In the genomic region with DNA sequence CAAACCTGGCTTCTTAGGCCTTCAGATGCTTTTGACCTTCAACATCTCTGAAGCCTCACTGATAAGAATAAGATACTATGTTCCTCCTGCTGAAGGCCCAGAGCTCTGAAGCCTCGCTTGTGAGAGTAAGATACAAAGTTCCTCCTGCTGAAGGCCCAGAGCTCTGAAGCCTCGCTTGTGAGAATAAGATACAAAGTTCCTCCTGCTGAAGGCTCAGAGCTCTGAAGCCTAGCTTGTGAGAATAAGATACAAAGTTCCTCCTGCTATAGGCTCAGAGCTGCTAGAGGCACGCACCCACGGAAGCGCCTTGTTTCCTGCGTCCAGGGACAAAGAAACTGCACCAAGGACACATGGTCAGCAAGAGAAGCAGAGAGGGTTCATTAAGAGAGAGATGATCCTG, we compare ENCODE assay signal across 22 mouse cellular contexts. TPM values are rescaled to one million over a fixed set of nuclear protein-coding genes. Genes with fewer than 3 reads are reported as not detected.
DNase-seq lines count a peak whose midpoint lies in the region; ATAC-seq and TF ChIP-seq lines count a peak whose summit lies in the region.
"Had no signal": no experiment of that assay in that cellular context is flagged by ENCODE, and none has a peak within 500 bp of the region (broad histone marks: within the 10 kb centered on the region; RNA-seq: fewer than 3 reads in every experiment).

No protein-coding gene starts in this region.

- ATAC-seq in liver, embryonic 11.5 days (replicated peaks; ENCODE audit: low FRiP score), result no peak
- ATAC-seq in liver, embryonic 12.5 days, result peak; percentile 18; the same call in 1 of the 2 replicates
- no peak for ATAC-seq in liver, postnatal 0 days
- ATAC-seq: forebrain, embryonic 15.5 days; hindbrain, postnatal 0 days had no signal

- TF ChIP-seq EP300 in liver, postnatal 0 days (IDR thresholded peaks at IDR 0.05; ENCODE audit: low read depth), result no peak

- H3K4me3 ChIP-seq in liver, embryonic 11.5 days (ENCODE audit: low read depth, low read length), result no peak overlapping the region
- no peak overlapping the region for H3K4me3 ChIP-seq in liver, embryonic 12.5 days
- H3K4me3 ChIP-seq in liver, postnatal 0 days (ENCODE audit: low read depth, low read length), result no peak overlapping the region
- H3K4me3 ChIP-seq: embryonic facial prominence, embryonic 15.5 days; erythroblast, embryonic 14.5 days; forebrain, embryonic 15.5 days; heart, embryonic 10.5 days; hindbrain, embryonic 13.5 days had no signal

- no peaks in the 10 kb centered on the region for H3K9me3 ChIP-seq in liver, embryonic 11.5 days (ENCODE audit: control insufficient read depth, low read length)
- H3K9me3 ChIP-seq in liver, embryonic 12.5 days (replicated peaks), result no peaks in the 10 kb centered on the region
- H3K9me3 ChIP-seq in liver, postnatal 0 days (ENCODE audit: low read length), result no peaks in the 10 kb centered on the region
- H3K9me3 ChIP-seq: embryonic facial prominence, embryonic 15.5 days; forebrain, embryonic 15.5 days; heart, embryonic 10.5 days; hindbrain, embryonic 13.5 days had no signal

- TF ChIP-seq CTCF in liver, postnatal 0 days (IDR thresholded peaks at IDR 0.05; ENCODE audit: low read depth), result no peak

- H3K4me1 ChIP-seq in liver, embryonic 11.5 days (replicated peaks; ENCODE audit: control insufficient read depth, insufficient read depth, low read length), result peaks cover 3% of the 10 kb centered on the region; the same call in 1 of the 2 replicates
- peaks cover 23% of the 10 kb centered on the region for H3K4me1 ChIP-seq in liver, embryonic 12.5 days
- peaks cover 13% of the 10 kb centered on the region for H3K4me1 ChIP-seq in liver, postnatal 0 days (ENCODE audit: insufficient read depth)
- H3K4me1 ChIP-seq: embryonic facial prominence, embryonic 15.5 days; forebrain, embryonic 15.5 days; hindbrain, embryonic 13.5 days had no signal

- no peaks in the 10 kb centered on the region for H3K36me3 ChIP-seq in liver, embryonic 11.5 days (ENCODE audit: control insufficient read depth, insufficient read depth, low read length)
- no peaks in the 10 kb centered on the region for H3K36me3 ChIP-seq in liver, embryonic 12.5 days
- H3K36me3 ChIP-seq in liver, postnatal 0 days (replicated peaks; ENCODE audit: insufficient read depth, low read length), result no peaks in the 10 kb centered on the region
- H3K36me3 ChIP-seq: embryonic facial prominence, embryonic 15.5 days; forebrain, embryonic 15.5 days had no signal

- DNase-seq in liver, embryonic 11.5 days (ENCODE audit: low spot score), result no peak
- DNase-seq in liver, result no peak
- DNase-seq in MEL-GATA-1-ER (ENCODE audit: extremely low read depth, low read depth), result peak; percentile 27
- no peak for DNase-seq in liver, postnatal 0 days
- DNase-seq in ovary, postnatal 14 days (ENCODE audit: low spot score), result no peak
- DNase-seq in cerebellum, adult 11 months, result no peak
- DNase-seq: adrenal gland, postnatal 25 days; cerebellum, adult 8-10 months; cerebellum, postnatal 14 days; embryo, embryonic 11 days; gastrocnemius, postnatal 36 days; heart, adult 18-20 months; heart, postnatal 10 days had no signal

- no peaks in the 10 kb centered on the region for H3K27me3 ChIP-seq in liver, embryonic 11.5 days (replicated peaks; ENCODE audit: control insufficient read depth, insufficient read depth, low read length)
- no peaks in the 10 kb centered on the region for H3K27me3 ChIP-seq in liver, embryonic 12.5 days (replicated peaks)
- H3K27me3 ChIP-seq in liver, postnatal 0 days (ENCODE audit: insufficient read depth, low read length), result no peaks in the 10 kb centered on the region
- H3K27me3 ChIP-seq: CH12.LX; embryonic facial prominence, embryonic 15.5 days; forebrain, embryonic 15.5 days; hindbrain, embryonic 13.5 days had no signal

- no peak overlapping the region for H3K4me2 ChIP-seq in liver, embryonic 11.5 days
- H3K4me2 ChIP-seq in liver, embryonic 12.5 days, result no peak overlapping the region
- H3K4me2 ChIP-seq in liver, postnatal 0 days (ENCODE audit: low read depth, low read length), result no peak overlapping the region
- H3K4me2 ChIP-seq: embryonic facial prominence, embryonic 15.5 days; forebrain, embryonic 15.5 days; hindbrain, embryonic 13.5 days had no signal

- no peak overlapping the region for H3K9ac ChIP-seq in liver, embryonic 11.5 days (ENCODE audit: low read depth, low read length)
- H3K9ac ChIP-seq in liver, embryonic 12.5 days, result no peak overlapping the region
- no peak overlapping the region for H3K9ac ChIP-seq in liver, postnatal 0 days (replicated peaks)
- H3K9ac ChIP-seq: embryonic facial prominence, embryonic 15.5 days; forebrain, embryonic 15.5 days; hindbrain, embryonic 13.5 days had no signal

- 74% methylated on average over 6 of the region's 6 CpGs for whole genome bisulfite sequencing in liver, embryonic 11.5 days
- WGBS in liver, embryonic 12.5 days (ENCODE audit: insufficient replicate concordance), result 50% methylated on average over 6 of the region's 6 CpGs
- WGBS in liver, postnatal 0 days (ENCODE audit: insufficient replicate concordance), result 55% methylated on average over 6 of the region's 6 CpGs

- H3K27ac ChIP-seq in liver, embryonic 11.5 days (ENCODE audit: low read depth, low read length), result peak overlapping the region; percentile 30; the same call in 1 of the 2 replicates
- peak overlapping the region; percentile 42 for H3K27ac ChIP-seq in liver, embryonic 12.5 days
- peak overlapping the region; percentile 35; the same call in 1 of the 2 replicates for H3K27ac ChIP-seq in liver, postnatal 0 days (ENCODE audit: low read depth)
- H3K27ac ChIP-seq: embryonic facial prominence, embryonic 15.5 days; forebrain, embryonic 15.5 days; heart, embryonic 10.5 days; hindbrain, embryonic 13.5 days; hindbrain, postnatal 0 days had no signal

RNA-seq across cellular contexts. Expression of gene Txndc2, which starts 14.8 kb away (rescaled TPM):
- polyA plus RNA-seq in liver, embryonic 11.5 days (2014; fragmentation: Nextera tagmentation; extraction: Ambion mirVana), result not detected in 2 replicates
- not detected in 2 replicates for polyA plus RNA-seq in liver, embryonic 12.5 days (2016; fragmentation: Nextera tagmentation; extraction: Ambion mirVana)
- polyA plus RNA-seq in liver, postnatal 0 days (2015; fragmentation: Nextera tagmentation; extraction: Ambion mirVana), result not detected in 2 replicates
- polyA plus RNA-seq: erythroblast, embryonic 14.5 days; heart, embryonic 10.5 days; heart, embryonic 14.5 days had no signal

RNA-seq across cellular contexts. Expression of gene Vapa, which starts 43.4 kb away (rescaled TPM):
- polyA plus RNA-seq in liver, embryonic 11.5 days (2014; fragmentation: Nextera tagmentation; extraction: Ambion mirVana), result 158 and 163 TPM in 2 replicates
- 106 and 107 TPM in 2 replicates for polyA plus RNA-seq in liver, embryonic 12.5 days (2016; fragmentation: Nextera tagmentation; extraction: Ambion mirVana)
- polyA plus RNA-seq in liver, postnatal 0 days (2015; fragmentation: Nextera tagmentation; extraction: Ambion mirVana), result 84.0 and 93.8 TPM in 2 replicates
